Mouse (Mus musculus): ENCODE results near the gene Ltf.

- TF ChIP-seq CTCF (IDR thresholded peaks at IDR 0.05; ENCODE audit: low read depth) = no peak
- no peak for TF ChIP-seq EP300 (optimal IDR thresholded peaks at IDR 0.05)
Measured at GRCm38 (mm10) chr9:111081765-111082164, 62.7 kb downstream of the Ltf start.
